Mouse (Mus musculus): ENCODE measurements around the gene A3galt2. TPM values are rescaled to one million over a fixed set of nuclear protein-coding genes. Genes with fewer than 3 reads are reported as not detected.
A peak's percentile ranks its signal among the peaks of the same experiment; 100 is the strongest.

The A3galt2 gene
- polyA plus RNA-seq, 1 experiment: 0.16 TPM

DNA sequence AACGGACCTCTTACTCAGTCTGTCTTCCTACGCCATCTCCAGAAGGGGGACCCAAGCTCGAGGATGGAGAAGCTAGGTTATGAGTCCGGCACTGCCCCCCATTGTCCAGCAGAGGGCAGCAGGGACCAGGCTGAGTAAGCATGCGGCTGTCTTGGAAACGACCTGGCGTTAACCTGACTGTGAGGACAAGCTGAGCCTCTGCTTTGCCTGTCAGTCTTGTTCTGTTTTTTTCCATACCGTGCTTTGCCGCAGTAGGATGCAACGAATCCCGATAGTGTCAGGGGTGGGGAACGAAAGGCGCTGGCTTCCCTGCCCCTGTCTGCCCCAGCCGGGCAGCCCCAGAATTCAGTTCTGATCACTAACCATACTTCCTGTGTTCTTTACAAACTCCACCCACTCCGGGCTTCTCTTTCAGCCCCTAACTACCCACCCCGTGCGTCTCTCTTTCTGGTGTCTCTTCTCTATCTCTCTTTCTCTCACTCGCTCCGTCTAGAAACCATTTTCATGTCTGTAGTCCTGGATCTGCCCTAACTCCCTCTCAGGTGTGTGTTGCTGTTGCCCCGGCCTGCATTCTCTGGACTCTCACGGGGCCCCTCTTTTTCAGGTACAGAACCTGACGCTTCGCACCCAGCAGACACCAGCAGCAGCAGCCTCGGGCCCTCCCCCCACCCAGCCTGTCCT lies 43.6 kb upstream of the A3galt2 start:
- Histone ChIP-seq H3K4me3 (ENCODE audit: insufficient read depth, low read depth, low read length) (peak overlapping the region; percentile 47), H3K36me3 (ENCODE audit: control insufficient read depth, insufficient read depth, low read length) (no peaks in the 10 kb centered on the region), H3K27me3 (replicated peaks; ENCODE audit: control insufficient read depth, insufficient read depth, low read length) (no peaks in the 10 kb centered on the region), H3K27ac (ENCODE audit: insufficient read depth, low read depth, low read length) (peak overlapping the region; percentile 21), H3K4me1 (ENCODE audit: control insufficient read depth, insufficient read depth, low read length) (no peaks in the 10 kb centered on the region)
- peak; percentile 95 for DNase-seq
- 9% methylated on average over 24 of the region's 24 CpGs for WGBS
- TF ChIP-seq CTCF (conservative IDR thresholded peaks at IDR 0.05; ENCODE audit: insufficient read depth, insufficient read length, low read depth, low read length) (peak; percentile 100), POLR2A (IDR thresholded peaks at IDR 0.05; ENCODE audit: low read depth, low read length) (no peak)

- Histone ChIP-seq H3K27me3 (replicated peaks; ENCODE audit: control insufficient read depth, insufficient read depth, low read length) (no peaks in the 10 kb centered on the region), H3K4me3 (ENCODE audit: insufficient read depth, low read depth, low read length) (peak overlapping the region; percentile 47; the same call in 1 of the 2 replicates), H3K4me1 (ENCODE audit: control insufficient read depth, insufficient read depth, low read length) (no peaks in the 10 kb centered on the region), H3K36me3 (ENCODE audit: control insufficient read depth, insufficient read depth, low read length) (no peaks in the 10 kb centered on the region), H3K27ac (ENCODE audit: insufficient read depth, low read depth, low read length) (peak overlapping the region; percentile 21)
- DNase-seq: peak; percentile 38
- TF ChIP-seq CTCF (conservative IDR thresholded peaks at IDR 0.05; ENCODE audit: insufficient read depth, insufficient read length, low read depth, low read length) (no peak), POLR2A (IDR thresholded peaks at IDR 0.05; ENCODE audit: low read depth, low read length) (no peak)
- 51% methylated on average over 13 of the region's 13 CpGs for WGBS
Measured at GRCm38 (mm10) chr4:128712136-128712655, 43.0 kb upstream of the A3galt2 start.

GRCm38 (mm10) chr4:128712941-128713340 lies 42.2 kb upstream of the A3galt2 start:
- Histone ChIP-seq H3K36me3 (ENCODE audit: control insufficient read depth, insufficient read depth, low read length) (no peaks in the 10 kb centered on the region), H3K27me3 (replicated peaks; ENCODE audit: control insufficient read depth, insufficient read depth, low read length) (no peaks in the 10 kb centered on the region), H3K27ac (ENCODE audit: insufficient read depth, low read depth, low read length) (no peak overlapping the region), H3K4me3 (ENCODE audit: insufficient read depth, low read depth, low read length) (no peak overlapping the region), H3K4me1 (ENCODE audit: control insufficient read depth, insufficient read depth, low read length) (no peaks in the 10 kb centered on the region)
- no peak for DNase-seq
- TF ChIP-seq POLR2A (IDR thresholded peaks at IDR 0.05; ENCODE audit: low read depth, low read length) (no peak), CTCF (conservative IDR thresholded peaks at IDR 0.05; ENCODE audit: insufficient read depth, insufficient read length, low read depth, low read length) (no peak)
- WGBS: 92% methylated on average over 6 of the region's 6 CpGs

GRCm38 (mm10) chr4:128715241-128716204 lies 39.6 kb upstream of the A3galt2 start:
- no peaks in the 10 kb centered on the region for H3K36me3 ChIP-seq (ENCODE audit: control insufficient read depth, insufficient read depth, low read length)
- H3K4me3 ChIP-seq (ENCODE audit: insufficient read depth, low read depth, low read length): no peak overlapping the region
- WGBS: 64% methylated on average over 14 of the region's 14 CpGs
- no peaks in the 10 kb centered on the region for H3K27me3 ChIP-seq (replicated peaks; ENCODE audit: control insufficient read depth, insufficient read depth, low read length)
- H3K27ac ChIP-seq (ENCODE audit: insufficient read depth, low read depth, low read length): no peak overlapping the region
- TF ChIP-seq CTCF (conservative IDR thresholded peaks at IDR 0.05; ENCODE audit: insufficient read depth, insufficient read length, low read depth, low read length): no peak
- no peak for DNase-seq
- peaks cover 5% of the 10 kb centered on the region for H3K4me1 ChIP-seq (ENCODE audit: control insufficient read depth, insufficient read depth, low read length)

DNA sequence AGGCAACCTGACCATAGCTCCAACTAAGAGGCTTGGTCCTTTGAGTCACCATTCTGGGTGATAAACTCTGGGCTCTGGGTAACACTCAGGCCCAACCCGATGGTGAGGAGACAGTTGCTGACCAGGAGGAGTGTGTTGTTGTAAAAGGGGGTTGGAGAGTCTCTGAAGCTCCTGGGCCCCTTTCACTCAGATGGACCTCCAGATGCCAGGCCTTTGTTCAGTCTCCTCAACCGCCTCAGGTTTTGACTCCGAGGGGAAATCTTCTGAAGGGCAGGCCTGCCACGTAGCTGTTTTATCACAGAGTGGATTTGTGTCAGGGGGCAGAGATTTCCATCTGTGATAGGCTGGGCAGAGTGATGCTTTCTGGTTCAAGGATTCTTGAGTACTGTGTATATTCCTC lies 38.9 kb upstream of the A3galt2 start:
- TF ChIP-seq CTCF (conservative IDR thresholded peaks at IDR 0.05; ENCODE audit: insufficient read depth, insufficient read length, low read depth, low read length): no peak
- TF ChIP-seq POLR2A (IDR thresholded peaks at IDR 0.05; ENCODE audit: low read depth, low read length): no peak
- WGBS: 57% methylated on average over 4 of the region's 4 CpGs
- Histone ChIP-seq H3K4me1 (ENCODE audit: control insufficient read depth, insufficient read depth, low read length) (peaks cover 5% of the 10 kb centered on the region), H3K27ac (ENCODE audit: insufficient read depth, low read depth, low read length) (no peak overlapping the region), H3K4me3 (ENCODE audit: insufficient read depth, low read depth, low read length) (no peak overlapping the region), H3K27me3 (replicated peaks; ENCODE audit: control insufficient read depth, insufficient read depth, low read length) (no peaks in the 10 kb centered on the region), H3K36me3 (ENCODE audit: control insufficient read depth, insufficient read depth, low read length) (no peaks in the 10 kb centered on the region)
- no peak for DNase-seq

DNA sequence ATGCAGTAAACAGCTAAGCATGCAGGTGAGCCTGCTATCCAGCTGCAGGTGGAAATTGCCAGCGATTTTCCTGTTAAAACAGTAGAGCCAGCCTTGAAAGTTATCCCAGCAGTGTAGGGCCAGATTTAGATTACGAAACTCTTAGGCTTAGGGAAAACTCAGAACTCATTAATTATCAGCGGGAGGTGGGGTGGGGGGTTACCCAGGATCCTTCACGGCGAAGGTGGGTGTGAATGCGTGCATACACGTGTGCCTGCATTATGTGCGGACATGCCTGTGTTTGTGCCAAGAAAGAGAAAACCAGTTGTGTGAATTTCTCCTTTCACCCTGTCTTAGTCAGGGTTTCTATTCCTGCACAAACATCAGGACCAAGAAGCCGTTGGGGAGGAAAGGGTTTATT lies 38.4 kb upstream of the A3galt2 start:
- Histone ChIP-seq H3K27me3 (replicated peaks; ENCODE audit: control insufficient read depth, insufficient read depth, low read length) (no peaks in the 10 kb centered on the region), H3K36me3 (ENCODE audit: control insufficient read depth, insufficient read depth, low read length) (no peaks in the 10 kb centered on the region), H3K4me3 (ENCODE audit: insufficient read depth, low read depth, low read length) (no peak overlapping the region), H3K4me1 (ENCODE audit: control insufficient read depth, insufficient read depth, low read length) (peaks cover 5% of the 10 kb centered on the region), H3K27ac (ENCODE audit: insufficient read depth, low read depth, low read length) (no peak overlapping the region)
- TF ChIP-seq POLR2A (IDR thresholded peaks at IDR 0.05; ENCODE audit: low read depth, low read length) (no peak), CTCF (conservative IDR thresholded peaks at IDR 0.05; ENCODE audit: insufficient read depth, insufficient read length, low read depth, low read length) (no peak)
- WGBS: 67% methylated on average over 9 of the region's 9 CpGs
- no peak for DNase-seq

- Histone ChIP-seq H3K4me3 (ENCODE audit: insufficient read depth, low read depth, low read length) (no peak overlapping the region), H3K36me3 (ENCODE audit: control insufficient read depth, insufficient read depth, low read length) (no peaks in the 10 kb centered on the region), H3K4me1 (ENCODE audit: control insufficient read depth, insufficient read depth, low read length) (peaks cover 5% of the 10 kb centered on the region), H3K27ac (ENCODE audit: insufficient read depth, low read depth, low read length) (no peak overlapping the region; the same call in 1 of the 2 replicates), H3K27me3 (replicated peaks; ENCODE audit: control insufficient read depth, insufficient read depth, low read length) (no peaks in the 10 kb centered on the region)
- WGBS: 15% methylated on average over 5 of the region's 5 CpGs
- DNase-seq: peak; percentile 80
- TF ChIP-seq POLR2A (IDR thresholded peaks at IDR 0.05; ENCODE audit: low read depth, low read length): no peak
- TF ChIP-seq CTCF (conservative IDR thresholded peaks at IDR 0.05; ENCODE audit: insufficient read depth, insufficient read length, low read depth, low read length): no peak
Measured at GRCm38 (mm10) chr4:128720110-128720509, 35.1 kb upstream of the A3galt2 start.

All from kidney, adult 2 months (tissue).